16 mouse cellular contexts compared by ENCODE assay signal in genomic region chr15:61189981-61190380, GRCm38 (mm10).
"Had no signal": no experiment of that assay in that cellular context is flagged by ENCODE, and none has a peak within 500 bp of the region (broad histone marks: within the 10 kb centered on the region; RNA-seq: fewer than 3 reads in every experiment).

No protein-coding gene starts in this region.

- H3K36me3 ChIP-seq: liver, embryonic 13.5 days; midbrain, embryonic 12.5 days; midbrain, embryonic 15.5 days; neural tube, embryonic 13.5 days had no signal

- H3K4me2 ChIP-seq: liver, embryonic 13.5 days; midbrain, embryonic 12.5 days; midbrain, embryonic 15.5 days; neural tube, embryonic 13.5 days had no signal

- H3K4me1 ChIP-seq: liver, embryonic 13.5 days; midbrain, embryonic 12.5 days; midbrain, embryonic 15.5 days; neural tube, embryonic 13.5 days had no signal

- DNase-seq: kidney, adult 2 months; kidney, postnatal 10 days; kidney, postnatal 36 days; layer of hippocampus, postnatal 36 days; left cerebral cortex, postnatal 4 days; liver; liver, embryonic 13.5 days; lung, adult 2 months; lung, postnatal 14 days; thymus, adult 18-20 months; thymus, postnatal 36 days had no signal

- H3K9me3 ChIP-seq: liver, embryonic 13.5 days; midbrain, embryonic 12.5 days; midbrain, embryonic 15.5 days; neural tube, embryonic 13.5 days had no signal

- ATAC-seq: intestine, postnatal 0 days; midbrain, embryonic 15.5 days had no signal

- H3K27ac ChIP-seq: liver, embryonic 13.5 days; macrophage; midbrain, embryonic 12.5 days; midbrain, embryonic 15.5 days; neural tube, embryonic 13.5 days had no signal

- H3K27me3 ChIP-seq: liver, embryonic 13.5 days; midbrain, embryonic 12.5 days; midbrain, embryonic 15.5 days; neural tube, embryonic 13.5 days had no signal

- H3K4me3 ChIP-seq: liver, embryonic 13.5 days; midbrain, embryonic 12.5 days; midbrain, embryonic 15.5 days; neural tube, embryonic 13.5 days had no signal

- H3K9ac ChIP-seq: liver, embryonic 13.5 days; midbrain, embryonic 12.5 days; midbrain, embryonic 15.5 days; neural tube, embryonic 13.5 days had no signal
